Mouse (Mus musculus) mesoderm, embryonic 11.5 days (tissue): ENCODE data around the gene Glud1.
"Not testable (repeated sequence)": the region's sequence is repeated elsewhere in the genome, so short reads cannot be mapped to it uniquely, and the experiment has no call there.

ENCODE experiments used
- DNase-seq: peaks from one replicate; pipeline ENCODE4 v3.0.0-alpha.2; 2012; ENCODE audit warnings: low read depth, low spot score

Gene Glud1

GRCm38 (mm10) chr14:34352523-34352922 lies 42.0 kb downstream of the Glud1 start:
- DNase-seq: no peak

GRCm38 (mm10) chr14:34353326-34353725 lies 42.8 kb downstream of the Glud1 start:
- no peak for DNase-seq

- DNase-seq: no peak
These were observed 43.9 kb downstream of the Glud1 start for GRCm38 (mm10) chr14:34354456-34354855.

GRCm38 (mm10) chr14:34355301-34355700 lies 44.8 kb downstream of the Glud1 start, which contains the start of gene Fam25c:
TSS of gene Fam25c (minus strand) at chr14:34355433.
- no peak for DNase-seq

GRCm38 (mm10) chr14:34357671-34358455 lies 47.3 kb downstream of the Glud1 start:
- no peak for DNase-seq

GRCm38 (mm10) chr14:34359676-34360244 lies 49.2 kb downstream of the Glud1 start:
- no peak for DNase-seq

- no peak for DNase-seq
These were observed 49.7 kb downstream of the Glud1 start for GRCm38 (mm10) chr14:34360251-34360650.

- no peak for DNase-seq
These were observed 51.6 kb downstream of the Glud1 start for GRCm38 (mm10) chr14:34362135-34362534.

GRCm38 (mm10) chr14:34362726-34363445 lies 52.4 kb downstream of the Glud1 start:
- peak; percentile 52 for DNase-seq

- DNase-seq: peak; percentile 66
These were observed 53.1 kb downstream of the Glud1 start for GRCm38 (mm10) chr14:34363490-34364253.

GRCm38 (mm10) chr14:34364254-34365146 lies 54.0 kb downstream of the Glud1 start:
- not testable (repeated sequence) for DNase-seq

GRCm38 (mm10) chr14:34365147-34365507 lies 54.6 kb downstream of the Glud1 start:
- DNase-seq: no peak

- no peak for DNase-seq
These were observed 59.7 kb downstream of the Glud1 start for GRCm38 (mm10) chr14:34370203-34370602.

- DNase-seq: no peak
These were observed 60.4 kb downstream of the Glud1 start for GRCm38 (mm10) chr14:34370921-34371320.

GRCm38 (mm10) chr14:34371763-34372162 lies 61.2 kb downstream of the Glud1 start:
- no peak for DNase-seq

GRCm38 (mm10) chr14:34372646-34373045 lies 62.1 kb downstream of the Glud1 start:
- DNase-seq: peak; percentile 62

- DNase-seq: no peak
These were observed 63.1 kb downstream of the Glud1 start for GRCm38 (mm10) chr14:34373581-34373980.

- peak; percentile 63 for DNase-seq
These were observed 64.0 kb downstream of the Glud1 start, which contains the start of gene Sncg for GRCm38 (mm10) chr14:34374577-34374976. TSS of gene Sncg (minus strand) at chr14:34374789.

- no peak for DNase-seq
These were observed 64.9 kb downstream of the Glud1 start, which contains the start of gene Mmrn2 for GRCm38 (mm10) chr14:34375415-34375904. TSS of gene Mmrn2 (plus strand) at chr14:34375465.

GRCm38 (mm10) chr14:34375941-34376340 lies 65.4 kb downstream of the Glud1 start:
- DNase-seq: no peak
